Mouse (Mus musculus) megakaryocyte progenitor cell, adult 5-6 weeks (primary cell): ENCODE results near the gene Mdm4. TPM values are rescaled to one million over a fixed set of nuclear protein-coding genes. Genes with fewer than 3 reads are reported as not detected.
A peak's percentile ranks its signal among the peaks of the same experiment; 100 is the strongest.

Experiments
- ATAC-seq: replicated peaks from 2 replicates; pipeline ENCODE4 v1.8.0; 2016; ENCODE audit warnings: mild to moderate bottlenecking, moderate TSS enrichment, inconsistent platforms; ENCODE audit not compliant: poor library complexity
- total RNA-seq, 2 experiments: library from RNA; stranded (forward) in 1 of 2; stranded (reverse) in 1 of 2; fragments of 157-497, 149-512 nt in 1 of 2; fragments of 200-1000 nt in 1 of 2; gene quantifications; 2 replicates each; pipeline versions ENCODE4 v1.2.3 to v1.2.4; 2015 to 2017

The Mdm4 gene
- total RNA-seq, 2 experiments from 2014 or later, result 85.1 to 105 TPM

DNA sequence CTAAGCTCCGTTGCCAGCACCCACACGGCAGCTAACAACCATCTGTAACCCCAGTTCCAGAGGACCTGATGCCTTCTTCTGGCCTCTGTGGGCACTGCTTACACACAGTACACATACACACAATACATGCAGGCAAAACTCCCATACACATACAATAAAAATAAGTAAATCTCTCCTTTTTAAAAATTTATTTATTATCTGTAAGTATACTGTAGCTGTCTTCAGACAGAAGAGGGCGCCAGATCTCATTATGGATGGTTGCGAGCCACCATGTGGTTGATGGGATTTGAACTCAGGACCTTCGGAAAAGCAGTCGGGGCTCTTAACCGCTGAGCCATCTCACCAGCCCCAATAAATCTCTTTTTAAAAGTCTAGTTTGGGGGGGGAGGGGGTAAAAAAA is 9.0 kb downstream of the Mdm4 start:
- ATAC-seq, result no peak

- peak; percentile 68 for ATAC-seq
These were observed 10.0 kb downstream of the Mdm4 start for GRCm38 (mm10) chr1:133020137-133020894.

DNA sequence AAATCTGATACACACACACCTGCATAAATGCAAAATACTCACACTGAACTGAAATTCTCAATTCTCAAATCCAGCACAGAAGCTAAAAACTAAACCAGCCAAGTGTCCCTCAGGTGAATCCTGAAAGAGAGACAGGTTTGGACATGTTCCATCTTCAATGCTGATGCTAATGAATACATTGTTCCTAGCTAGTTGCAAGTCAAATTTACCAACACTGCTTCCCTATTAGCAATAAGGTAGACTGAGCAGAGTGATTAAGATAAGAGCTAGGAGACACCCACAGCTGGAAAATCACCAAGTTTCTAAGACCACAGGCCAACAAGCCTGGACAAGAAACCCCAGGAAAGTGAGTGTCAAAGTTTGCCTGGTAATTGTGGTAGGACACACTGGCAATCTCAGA is 11.0 kb downstream of the Mdm4 start:
- ATAC-seq, result peak; percentile 55

- ATAC-seq, result no peak
These were observed 11.8 kb downstream of the Mdm4 start for GRCm38 (mm10) chr1:133018580-133018979.

DNA sequence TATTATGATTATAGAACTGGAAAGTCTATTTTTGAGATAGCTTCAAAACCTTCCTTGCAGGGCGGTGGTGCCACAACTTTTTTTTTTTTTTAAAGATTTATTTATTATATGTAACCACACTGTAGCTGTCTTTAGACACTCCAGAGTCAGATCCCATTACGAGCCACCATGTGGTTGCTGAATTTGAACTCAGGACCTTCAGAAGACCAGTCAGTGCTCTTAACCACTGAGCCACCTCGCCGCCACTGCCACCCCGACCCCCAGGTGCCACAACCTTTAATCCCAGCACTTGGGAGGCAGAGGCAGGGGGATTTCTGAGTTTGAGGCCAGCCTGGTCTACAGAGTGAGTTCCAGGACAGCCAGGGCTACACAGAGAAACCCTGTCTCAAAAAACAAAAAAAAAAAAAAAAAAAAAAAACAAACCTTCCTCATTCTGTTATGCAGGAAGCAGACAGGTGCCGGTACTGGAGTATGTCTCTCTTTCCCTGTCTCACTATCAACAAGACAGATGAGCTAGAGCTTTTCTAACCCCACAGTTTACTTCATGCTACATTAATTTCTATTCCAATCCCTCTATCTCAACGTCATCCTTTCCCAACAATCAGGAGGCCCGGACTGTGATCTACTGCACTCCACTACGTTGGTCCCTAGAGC is 13.5 kb downstream of the Mdm4 start:
- ATAC-seq, result no peak

DNA sequence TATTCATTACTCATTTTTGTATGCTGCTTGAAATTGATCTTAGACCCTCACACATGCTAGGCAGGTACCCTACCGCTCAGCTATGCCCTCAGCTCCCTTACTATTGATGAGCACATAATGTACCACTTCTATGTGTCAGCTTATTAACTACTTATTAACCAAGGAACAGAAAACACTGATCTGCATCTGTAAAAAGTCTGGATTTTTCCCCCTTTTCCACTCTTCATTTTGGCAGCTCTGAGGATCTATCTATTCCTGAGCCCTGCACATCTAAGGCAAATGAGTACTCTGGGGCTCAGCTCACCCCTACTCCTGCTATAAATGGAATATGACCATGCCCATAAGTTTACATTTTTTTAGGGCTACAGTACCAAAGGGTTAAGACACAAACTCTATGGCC is 16.2 kb downstream of the Mdm4 start:
- ATAC-seq, result no peak

- ATAC-seq, result 0 out of 2 replicates have a peak, but pooled peaks have one; percentile 37
These were observed 17.0 kb downstream of the Mdm4 start for GRCm38 (mm10) chr1:133013331-133013730.

DNA sequence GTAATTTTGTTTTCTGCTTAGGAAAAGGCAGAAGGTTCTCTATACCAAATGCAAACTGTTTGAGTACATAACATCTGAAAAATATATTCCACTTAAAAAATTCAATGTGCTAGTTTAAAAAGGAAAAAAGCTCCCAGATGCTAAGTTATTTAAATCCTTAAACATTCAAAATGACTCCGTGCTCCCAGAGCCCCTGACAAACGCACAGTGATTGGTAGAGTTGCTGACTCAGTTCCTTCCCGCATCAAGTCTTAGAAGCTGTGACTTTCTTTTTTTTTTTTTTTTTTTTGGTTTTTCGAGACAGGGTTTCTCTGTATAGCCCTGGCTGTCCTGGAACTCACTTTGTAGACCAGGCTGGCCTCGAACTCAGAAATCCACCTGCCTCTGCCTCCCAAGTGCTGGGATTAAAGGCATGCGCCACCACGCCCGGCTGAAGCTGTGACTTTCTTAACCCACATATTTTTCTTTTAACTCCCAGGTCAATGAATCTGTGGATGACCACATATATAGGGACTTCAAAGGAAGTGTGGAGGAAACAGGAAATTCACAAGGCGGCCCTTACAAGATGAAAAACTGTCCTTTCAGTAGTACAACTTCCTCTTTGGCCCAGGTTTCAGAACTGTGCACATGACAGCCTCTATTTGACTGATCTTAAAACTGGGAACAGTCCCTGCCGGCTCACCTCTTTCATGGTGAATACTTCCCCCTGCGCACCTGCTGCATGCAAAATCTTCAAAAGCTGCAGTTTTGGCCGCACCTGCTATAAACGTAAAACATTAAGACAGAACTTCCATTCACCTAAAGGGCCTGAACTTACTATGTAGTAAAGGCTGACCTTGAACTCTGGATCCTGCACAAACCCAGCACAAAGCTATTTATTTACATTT is 18.2 kb downstream of the Mdm4 start:
- peak; percentile 72 for ATAC-seq

DNA sequence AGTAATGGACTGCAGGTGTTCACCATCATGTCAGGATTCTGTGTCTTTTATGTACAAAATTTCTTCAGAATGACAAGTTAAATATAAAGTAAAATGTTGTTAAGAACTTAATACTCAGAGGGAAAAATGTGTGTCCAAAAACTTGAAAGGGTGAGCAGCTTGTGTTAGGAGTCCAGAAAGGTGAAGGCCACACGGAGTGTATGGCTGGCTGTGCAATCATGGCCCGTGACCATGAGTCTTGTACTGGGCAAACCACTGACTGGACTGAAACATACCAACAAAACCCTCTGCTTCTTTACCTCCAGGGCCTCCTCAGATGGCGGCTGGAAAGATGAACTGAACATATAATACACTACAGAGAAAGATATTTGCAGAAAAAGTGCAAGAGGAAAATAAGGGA is 23.8 kb downstream of the Mdm4 start:
- ATAC-seq, result no peak

DNA sequence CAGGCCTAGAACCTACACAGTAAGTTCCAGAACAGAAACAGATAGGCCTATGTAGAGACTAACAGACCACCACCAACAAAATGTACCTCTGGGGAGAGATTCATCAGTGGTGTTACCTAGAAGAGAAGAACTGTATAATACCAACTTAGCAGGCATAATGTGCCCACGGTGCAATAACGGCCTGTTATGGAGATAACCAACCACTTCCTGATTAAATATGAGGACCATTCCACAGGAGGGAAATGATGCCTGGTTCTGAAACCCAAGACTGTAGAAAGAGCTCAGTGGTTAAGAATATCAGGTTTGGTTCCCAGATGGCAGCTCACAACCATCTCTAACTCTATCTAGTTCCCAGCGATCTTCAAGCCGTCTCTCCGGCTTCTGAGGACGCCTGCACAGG is 30.0 kb downstream of the Mdm4 start:
- no peak for ATAC-seq

- no peak for ATAC-seq
These were observed 38.8 kb downstream of the Mdm4 start for GRCm38 (mm10) chr1:132991580-132991979.

GRCm38 (mm10) chr1:132990733-132991132 is 39.6 kb downstream of the Mdm4 start:
- ATAC-seq, result no peak

DNA sequence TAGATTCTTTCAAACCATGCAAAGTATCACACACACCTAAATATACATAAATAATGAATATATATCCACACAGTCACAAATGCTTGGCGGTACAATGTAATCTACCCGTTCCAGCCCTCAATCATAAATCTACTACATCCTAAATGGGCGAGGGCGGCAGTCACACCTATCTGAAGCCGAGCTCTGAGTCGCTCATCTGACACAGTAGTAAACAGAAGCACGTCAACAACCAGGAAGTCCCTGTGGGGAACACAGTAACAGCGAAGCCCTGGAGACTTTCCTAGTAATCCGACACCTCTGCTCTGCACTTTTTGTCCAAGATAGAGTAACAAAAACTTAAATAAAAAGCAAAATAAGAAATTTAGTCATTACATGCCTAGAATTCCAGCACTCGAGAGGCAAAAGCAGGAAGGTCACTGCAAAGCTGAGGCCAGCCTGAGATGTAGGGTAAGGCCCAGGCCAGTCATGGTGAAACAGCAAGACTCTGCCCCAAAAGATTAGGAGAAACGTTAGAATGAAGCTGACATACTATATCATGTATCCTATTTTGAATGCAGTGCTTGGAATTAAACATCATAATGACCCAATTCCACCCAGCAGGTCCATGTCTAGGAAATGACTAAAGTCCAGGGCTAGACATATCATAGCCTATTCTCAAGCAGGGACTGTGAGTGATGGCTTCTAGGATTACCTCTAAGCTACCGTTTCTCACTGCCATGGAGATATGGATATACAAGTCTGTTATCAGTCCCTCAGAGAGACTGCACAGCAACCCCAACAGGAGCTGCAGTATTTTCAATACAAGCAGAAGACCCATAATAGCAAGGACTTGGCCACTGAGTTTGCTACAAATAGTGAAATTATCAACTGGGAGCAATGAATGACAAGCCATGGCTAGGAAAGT is 41.6 kb downstream of the Mdm4 start:
- peak; percentile 51 for ATAC-seq

DNA sequence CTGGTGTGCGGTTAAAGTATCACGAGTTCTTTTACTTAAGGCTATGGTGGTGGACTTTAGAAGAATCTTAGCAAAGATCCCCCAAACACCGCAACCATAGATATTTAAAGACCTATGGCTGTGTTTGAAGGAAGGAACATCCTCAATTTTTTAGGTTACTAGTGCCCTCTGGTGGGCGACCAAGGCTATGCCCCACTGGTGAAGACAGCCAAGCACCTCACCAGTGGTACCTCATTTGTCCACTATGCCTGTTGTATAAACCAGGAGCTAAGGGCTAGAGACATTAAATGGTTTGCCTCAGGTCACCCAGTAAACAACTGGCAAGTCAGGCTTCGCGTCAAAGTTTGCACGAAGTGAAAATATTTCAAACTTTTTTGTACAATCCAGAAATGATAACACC is 47.6 kb downstream of the Mdm4 start:
- ATAC-seq, result peak; percentile 96

GRCm38 (mm10) chr1:132981232-132981631 is 49.1 kb downstream of the Mdm4 start:
- no peak for ATAC-seq

- no peak for ATAC-seq
These were observed 53.0 kb downstream of the Mdm4 start for GRCm38 (mm10) chr1:132977402-132977801.

DNA sequence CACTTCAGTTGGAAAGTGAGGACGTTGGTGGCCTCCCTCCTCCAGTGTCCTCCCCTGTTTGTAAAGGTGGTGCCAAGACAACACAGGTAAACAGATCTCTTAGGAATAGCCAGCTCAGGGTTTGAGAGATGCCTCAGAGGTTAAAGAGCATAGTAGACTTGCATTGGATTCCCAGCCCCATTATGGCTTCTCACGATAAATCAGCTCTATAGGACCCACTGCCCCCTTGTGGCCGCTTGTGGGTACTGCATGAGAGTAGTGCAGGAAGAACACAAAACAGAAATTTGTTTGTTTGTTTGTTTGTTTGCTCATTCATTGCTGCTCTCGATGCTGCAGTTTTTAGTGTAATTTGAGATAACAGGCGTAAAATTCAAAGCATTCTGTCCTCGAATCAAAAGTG is 61.7 kb downstream of the Mdm4 start:
- ATAC-seq, result peak; percentile 61

DNA sequence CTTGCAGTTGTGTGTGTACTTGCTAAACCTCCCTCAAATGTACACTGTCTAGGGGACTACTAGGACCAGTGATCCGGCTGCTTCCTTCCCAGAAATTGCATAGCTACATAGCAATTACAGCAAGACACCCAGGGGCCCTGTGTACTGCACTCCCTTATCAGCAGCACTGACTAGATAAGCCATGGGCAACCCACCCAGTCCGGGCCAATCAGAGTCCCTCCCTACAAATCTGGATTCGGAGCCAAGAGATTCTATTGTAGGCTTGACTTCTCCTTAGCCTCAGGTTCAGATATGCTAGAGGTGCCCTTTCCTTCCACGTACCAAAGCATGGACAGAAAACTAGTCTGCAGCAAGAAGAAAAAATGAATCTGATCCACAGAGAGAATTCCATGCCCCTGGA is 65.7 kb downstream of the Mdm4 start:
- no peak for ATAC-seq

GRCm38 (mm10) chr1:132964106-132964505 is 66.3 kb downstream of the Mdm4 start:
- no peak for ATAC-seq

GRCm38 (mm10) chr1:132961751-132962150 is 68.6 kb downstream of the Mdm4 start:
- no peak for ATAC-seq

- ATAC-seq, result no peak
These were observed 73.6 kb downstream of the Mdm4 start for GRCm38 (mm10) chr1:132956809-132957208.
